Mouse (Mus musculus) cerebellum, adult 11-12 months (tissue): ENCODE measurements at regions not wholly inside any gene's neighbourhood (a gene's known extent, or its start where the extent isn't known, plus 50 kb on each side); places are given as distances from the start of the nearest gene placed in this dataset.
"Not testable (repeated sequence)": the region's sequence is repeated elsewhere in the genome, so short reads cannot be mapped to it uniquely, and the experiment has no call there.

ENCODE experiments used
- DNase-seq: peaks from one replicate; pipeline ENCODE4 v3.0.0; 2022

DNA sequence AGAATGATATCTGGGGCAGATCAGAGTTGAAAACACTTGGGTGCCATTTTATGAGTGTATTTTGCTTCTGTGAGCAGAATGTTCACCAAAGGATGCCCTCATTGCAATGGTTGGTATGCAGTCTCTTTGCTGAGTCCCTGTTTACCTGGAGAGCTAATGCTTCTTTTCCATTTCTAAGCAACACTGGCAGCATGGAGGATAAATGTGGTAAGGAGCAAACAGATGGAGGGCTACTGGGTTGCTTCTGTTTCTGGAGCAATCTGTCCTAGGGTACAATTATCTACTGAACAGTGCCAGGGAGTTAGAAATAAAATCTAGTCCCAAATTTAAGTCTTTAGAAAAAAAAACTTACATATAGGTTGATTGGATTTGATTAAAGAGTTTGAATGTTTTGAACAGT lies 245.9 kb downstream of the AI429214 start:
- no peak for DNase-seq

DNA sequence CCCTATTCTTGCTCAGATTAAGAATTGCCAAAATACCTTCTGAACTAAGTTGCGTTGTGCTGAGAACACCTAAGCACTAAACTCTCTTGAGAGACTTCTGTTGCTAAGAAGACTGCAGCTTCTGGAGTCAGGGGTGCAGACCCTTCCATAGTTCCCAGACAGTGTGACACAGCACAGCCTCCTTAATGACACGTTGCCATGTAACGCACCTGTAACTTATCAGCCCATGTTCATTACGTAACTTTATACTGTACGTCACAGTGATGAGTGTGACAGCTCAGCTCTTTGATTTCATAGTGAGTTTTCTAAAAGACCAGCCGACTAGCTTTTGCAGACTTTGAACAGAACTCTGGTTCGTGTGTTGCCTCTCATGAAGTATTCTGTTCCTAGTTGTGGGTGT lies 257.8 kb downstream of the AI429214 start:
- not testable (repeated sequence) for DNase-seq

DNA sequence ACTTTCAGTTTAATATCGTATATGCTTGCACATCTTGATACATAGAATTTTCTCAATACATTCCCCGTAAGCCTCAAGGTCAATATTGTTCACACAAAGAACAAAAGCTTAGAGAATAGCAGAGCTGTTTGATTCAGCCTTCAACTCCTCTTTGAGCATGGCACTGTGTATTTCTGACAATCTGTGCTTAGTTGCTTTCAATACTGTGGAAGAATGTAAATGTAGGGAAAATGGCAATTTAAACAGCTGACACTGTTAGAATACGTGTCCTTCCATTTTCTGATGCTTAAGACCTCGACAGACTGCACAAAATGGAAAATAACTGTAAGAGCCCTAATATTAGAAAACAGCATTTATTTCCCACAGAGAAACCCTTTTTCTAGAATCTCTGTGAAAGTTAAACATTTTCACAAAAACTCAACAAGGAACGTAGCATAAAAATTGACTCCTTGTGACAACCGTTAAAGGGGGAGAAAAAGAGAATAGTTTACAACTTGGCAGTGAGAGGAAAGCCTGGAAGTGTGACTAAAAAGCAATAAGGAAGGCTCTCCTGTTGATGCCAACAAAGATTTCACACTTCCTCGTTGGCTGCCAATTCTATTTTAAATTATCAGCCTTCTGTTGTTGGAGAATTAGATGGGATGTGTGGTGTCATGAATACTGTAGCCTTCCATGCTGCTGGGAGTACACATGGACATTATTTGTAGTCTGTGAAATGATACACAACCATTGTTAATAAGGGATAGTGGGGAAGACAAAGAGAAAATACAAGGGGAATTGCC lies 297.9 kb downstream of the AI429214 start:
- DNase-seq, result no peak
